Mouse (Mus musculus) hindbrain, postnatal 0 days (tissue): Measurements from ENCODE around the gene Gm13697. TPM values are rescaled to one million over a fixed set of nuclear protein-coding genes. Genes with fewer than 3 reads are reported as not detected.

Source experiments
- ATAC-seq: fragments of 200-750 bp; cut with Nextera tagmentation; 2 replicates; pipeline ENCODE4 v1.8.0; 2017; ENCODE audit warnings: mild to moderate bottlenecking, moderate TSS enrichment, moderate library complexity
- DNase-seq: peaks from one replicate; pipeline ENCODE4 v3.0.0-alpha.2; 2015; ENCODE audit warnings: low spot score
- H3K27ac ChIP-seq: fragments of 300-500 bp; sonication (generic); 2 replicates; pipeline ENCODE4 v1.5.1; 2014; ENCODE audit warnings: mild to moderate bottlenecking
- H3K27me3 ChIP-seq: fragments of 300-500 bp; sonication (generic); 2 replicates; pipeline ENCODE4 v1.6.1; 2014; ENCODE audit warnings: low read length, mixed read lengths; ENCODE audit not compliant: insufficient read depth
- H3K36me3 ChIP-seq: fragments of 300-500 bp; sonication (generic); 2 replicates; pipeline ENCODE4 v1.6.1; 2014; ENCODE audit warnings: low read length, mixed read lengths; ENCODE audit not compliant: insufficient read depth
- H3K4me1 ChIP-seq: fragments of 300-500 bp; sonication (generic); 2 replicates; pipeline ENCODE4 v1.6.1; 2014; ENCODE audit warnings: antibody characterized with exemption, low read length, mixed read lengths; ENCODE audit not compliant: insufficient read depth
- H3K4me2 ChIP-seq: fragments of 300-500 bp; sonication (generic); 2 replicates; pipeline ENCODE4 v1.6.1; 2014; ENCODE audit warnings: low read depth, mild to moderate bottlenecking, low read length, moderate library complexity, mixed read lengths
- H3K4me3 ChIP-seq: fragments of 300-500 bp; sonication (generic); 2 replicates; pipeline ENCODE4 v1.5.1; 2014; ENCODE audit warnings: low read length
- H3K9ac ChIP-seq: fragments of 300-500 bp; sonication (generic); replicated peaks from 2 replicates; pipeline ENCODE4 v1.6.1; 2014; ENCODE audit warnings: mild to moderate bottlenecking, low read length, moderate library complexity, mixed read lengths
- H3K9me3 ChIP-seq: fragments of 300-500 bp; sonication (generic); 2 replicates; pipeline ENCODE4 v1.6.1; 2016; ENCODE audit warnings: low read length, mixed read lengths
- CTCF ChIP-seq: IDR thresholded peaks from 2 replicates; pipeline ENCODE4 v1.5.1; 2016; ENCODE audit warnings: antibody characterized with exemption, control low read depth, low read depth
- WGBS: fragments of 180-500 bp; shearing (Covaris S2); extraction: QIAGEN DNeasy Blood & Tissue Kit; methylation state at CpG from one replicate; pipeline ENCODE4 v1.1.7; 2014; 5-methylcytosine and 5-hydroxymethylcytosine counted together
- polyA plus RNA-seq: library from polyadenylated mRNA; unstranded; fragments of >200 nt; fragmentation: Nextera tagmentation; extraction: Ambion mirVana; gene quantifications from 2 replicates; pipeline ENCODE4 v1.2.1, GENCODE M21; 2015
- total RNA-seq: library from RNA; depleted of rRNA; stranded (reverse); fragments of >200 nt; gene quantifications from 2 replicates; pipeline ENCODE4 v1.2.3, GENCODE M21; 2014; rRNA removed

The Gm13697 gene
- total and polyA plus RNA-seq, 2 experiments from 2014 or later: not detected

DNA sequence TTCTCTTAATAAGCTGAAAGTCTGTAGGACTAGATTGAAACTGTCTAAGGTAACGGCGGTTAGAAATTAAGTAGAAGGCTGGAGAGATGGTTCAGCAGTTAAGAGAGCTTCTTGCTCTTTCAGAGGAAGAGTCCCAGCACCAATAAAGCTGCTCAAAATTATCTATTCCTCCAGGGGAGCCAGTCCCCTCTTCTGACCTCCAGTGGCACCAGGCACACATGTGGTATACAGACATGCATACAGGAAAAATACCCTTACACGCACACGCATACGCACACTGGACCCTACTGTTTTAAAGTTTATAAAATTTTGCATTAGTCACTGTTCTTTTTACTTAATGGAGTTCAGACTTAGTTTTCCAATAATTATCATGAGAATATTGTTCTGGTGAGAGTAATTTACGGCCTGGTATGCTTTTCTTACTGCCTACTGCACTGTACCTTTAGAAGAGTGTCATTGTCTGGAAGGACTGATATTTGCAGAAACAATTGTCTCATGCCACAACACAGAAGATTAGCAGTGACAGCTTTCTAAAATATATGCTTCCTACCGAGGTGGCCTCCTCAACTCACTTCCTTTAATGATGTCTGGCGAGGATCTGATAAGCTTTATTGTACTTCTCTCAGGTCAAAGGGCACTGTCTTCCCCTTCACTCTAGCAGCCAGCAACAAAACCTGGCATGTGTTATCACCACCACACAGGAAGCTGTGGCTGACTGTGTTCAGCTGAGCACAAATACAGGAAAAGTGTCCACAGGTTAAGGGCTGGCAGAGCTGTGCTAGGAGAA is 35.2 kb downstream of the Gm13697 start:
- Histone ChIP-seq H3K9me3 (no peaks in the 10 kb centered on the region), H3K4me2 (no peak overlapping the region), H3K36me3 (no peaks in the 10 kb centered on the region), H3K27me3 (no peaks in the 10 kb centered on the region), H3K9ac (no peak overlapping the region), H3K4me1 (no peaks in the 10 kb centered on the region; the same call in 1 of the 2 replicates), H3K27ac (no peak overlapping the region), H3K4me3 (no peak overlapping the region)
- DNase-seq: no peak
- 78% methylated on average over 8 of the region's 8 CpGs for WGBS
- no peak for ATAC-seq
- TF ChIP-seq CTCF: no peak

DNA sequence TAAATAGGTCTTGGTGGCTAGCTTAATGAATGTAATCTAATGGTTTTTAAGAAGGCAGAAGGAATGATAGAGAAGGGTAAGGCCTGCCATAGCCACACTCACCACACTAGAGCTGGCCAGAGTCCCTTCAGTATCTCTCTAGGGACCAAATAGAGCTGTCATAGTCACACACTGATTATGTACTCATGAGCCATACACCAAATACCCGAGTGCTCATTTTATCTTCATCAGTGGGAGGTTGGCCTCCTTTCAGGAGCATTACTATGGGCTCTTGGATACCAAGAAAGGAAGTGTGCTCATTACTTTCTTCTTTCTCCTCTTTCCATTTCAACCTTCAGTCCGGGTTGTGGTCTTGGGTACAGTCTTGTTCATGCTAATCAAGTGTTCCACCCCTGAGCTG is 37.4 kb downstream of the Gm13697 start:
- ATAC-seq (no peak), DNase-seq (no peak)
- 59% methylated on average over 2 of the region's 2 CpGs for WGBS
- no peaks in the 10 kb centered on the region for H3K27me3 ChIP-seq
- no peaks in the 10 kb centered on the region; the same call in 1 of the 2 replicates for H3K4me1 ChIP-seq
- H3K9me3 ChIP-seq: no peaks in the 10 kb centered on the region
- no peak overlapping the region for H3K27ac ChIP-seq
- TF ChIP-seq CTCF: no peak
- no peak overlapping the region for H3K4me3 ChIP-seq
- H3K9ac ChIP-seq: no peak overlapping the region
- no peaks in the 10 kb centered on the region for H3K36me3 ChIP-seq
- no peak overlapping the region for H3K4me2 ChIP-seq

- no peak overlapping the region for H3K4me3 ChIP-seq
- WGBS: 84% methylated on average over 2 of the region's 2 CpGs
- ATAC-seq: no peak
These were observed 38.4 kb downstream of the Gm13697 start for GRCm38 (mm10) chr2:84022905-84023304.

DNA sequence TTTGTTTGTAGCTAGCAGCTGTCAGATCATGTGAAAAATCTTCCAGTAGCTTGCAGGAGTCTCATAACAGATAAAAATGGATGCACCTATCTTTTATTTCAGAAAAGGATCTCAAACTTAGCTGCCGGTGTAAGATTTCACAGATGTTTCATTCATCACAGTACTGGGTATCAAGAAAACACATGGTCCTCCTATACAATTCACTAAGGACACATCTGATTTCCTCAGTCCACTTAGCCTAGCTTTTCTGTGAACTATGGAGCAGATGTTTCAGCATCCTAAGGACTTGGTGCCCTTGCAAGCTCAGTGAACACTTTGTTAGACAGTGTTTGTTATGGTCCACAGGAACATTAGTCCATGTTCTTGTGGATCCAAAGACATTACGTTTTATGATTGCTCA is 38.8 kb downstream of the Gm13697 start:
- no peak overlapping the region for H3K27ac ChIP-seq

More at GRCm38 (mm10) chr2:84022905-84023304, 38.4 kb downstream of the Gm13697 start:
- H3K9me3 ChIP-seq: no peaks in the 10 kb centered on the region
- H3K9ac ChIP-seq: no peak overlapping the region
- H3K36me3 ChIP-seq: no peaks in the 10 kb centered on the region
- no peaks in the 10 kb centered on the region; the same call in 1 of the 2 replicates for H3K4me1 ChIP-seq
- H3K27me3 ChIP-seq: no peaks in the 10 kb centered on the region
- DNase-seq: no peak
- H3K4me2 ChIP-seq: no peak overlapping the region
- no peak for TF ChIP-seq CTCF
- H3K27ac ChIP-seq: no peak overlapping the region

DNA sequence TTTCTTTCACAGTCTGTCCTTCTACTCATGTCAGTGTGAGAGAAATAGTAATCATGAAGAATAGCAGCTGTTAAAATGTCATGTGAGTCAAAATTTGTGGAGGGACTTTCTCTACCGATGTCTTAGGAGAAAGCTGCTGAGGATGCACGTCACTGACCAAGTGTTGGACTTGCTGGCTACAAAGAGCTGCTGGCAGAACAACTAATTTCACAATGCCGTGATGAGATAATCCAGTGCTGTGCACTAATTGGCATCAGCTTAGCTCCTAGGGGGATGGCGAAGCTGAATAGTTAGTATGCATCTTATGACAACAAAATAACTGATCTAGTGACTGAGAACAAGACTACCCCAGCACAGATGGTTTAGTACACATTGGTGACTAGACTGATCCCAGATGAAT is 40.7 kb downstream of the Gm13697 start:
- Histone ChIP-seq H3K27me3 (no peaks in the 10 kb centered on the region), H3K4me2 (no peak overlapping the region), H3K4me3 (no peak overlapping the region), H3K9ac (no peak overlapping the region), H3K27ac (no peak overlapping the region), H3K36me3 (no peaks in the 10 kb centered on the region), H3K4me1 (no peaks in the 10 kb centered on the region), H3K9me3 (no peaks in the 10 kb centered on the region)
- ATAC-seq (no peak), DNase-seq (peak; percentile 28)
- WGBS: 41% methylated on average over 4 of the region's 4 CpGs
- TF ChIP-seq CTCF: no peak

More for the DNA sequence above, 38.8 kb downstream of the Gm13697 start:
- ATAC-seq (no peak), DNase-seq (no peak)
- no peak overlapping the region for H3K4me3 ChIP-seq
- H3K4me1 ChIP-seq: no peaks in the 10 kb centered on the region; the same call in 1 of the 2 replicates
- WGBS: 83% methylated on average over 2 of the region's 2 CpGs
- no peaks in the 10 kb centered on the region for H3K27me3 ChIP-seq
- no peak overlapping the region for H3K4me2 ChIP-seq
- no peaks in the 10 kb centered on the region for H3K9me3 ChIP-seq
- TF ChIP-seq CTCF: no peak
- H3K36me3 ChIP-seq: no peaks in the 10 kb centered on the region
- H3K9ac ChIP-seq: no peak overlapping the region

GRCm38 (mm10) chr2:84032505-84032904 is 48.0 kb downstream of the Gm13697 start:
- H3K27ac ChIP-seq: no peak overlapping the region
- no peak overlapping the region for H3K4me3 ChIP-seq
- no peaks in the 10 kb centered on the region for H3K36me3 ChIP-seq
- H3K4me1 ChIP-seq: no peaks in the 10 kb centered on the region
- no peak overlapping the region for H3K4me2 ChIP-seq
- WGBS: 75% methylated on average over 2 of the region's 2 CpGs
- ATAC-seq (no peak), DNase-seq (no peak)
- no peak for TF ChIP-seq CTCF
- no peaks in the 10 kb centered on the region for H3K9me3 ChIP-seq
- no peak overlapping the region for H3K9ac ChIP-seq
- H3K27me3 ChIP-seq: no peaks in the 10 kb centered on the region

GRCm38 (mm10) chr2:84035997-84036396 is 51.5 kb downstream of the Gm13697 start:
- no peak overlapping the region for H3K4me2 ChIP-seq
- H3K36me3 ChIP-seq: no peaks in the 10 kb centered on the region
- H3K4me1 ChIP-seq: no peaks in the 10 kb centered on the region
- no peaks in the 10 kb centered on the region for H3K27me3 ChIP-seq
- H3K9ac ChIP-seq: no peak overlapping the region
- no peak overlapping the region for H3K27ac ChIP-seq
- WGBS: 88% methylated on average over 4 of the region's 4 CpGs
- ATAC-seq (no peak), DNase-seq (no peak)
- H3K4me3 ChIP-seq: no peak overlapping the region
- no peak for TF ChIP-seq CTCF
- no peaks in the 10 kb centered on the region for H3K9me3 ChIP-seq

Other genes starting within 250 kb of the Gm13697 start
- 70.3 and 75.5 TPM in 2 replicates for gene Fam171b, start 172.1 kb upstream of the Gm13697 start, total RNA-seq
- 69.0 and 72.1 TPM in 2 replicates for gene Fam171b, start 172.1 kb upstream of the Gm13697 start, polyA plus RNA-seq
- not detected in 2 replicates for gene Zswim2, start 43.5 kb upstream of the Gm13697 start, total RNA-seq
- not detected in 2 replicates for gene Zswim2, start 43.5 kb upstream of the Gm13697 start, polyA plus RNA-seq
- gene Gm13698, start 29.1 kb upstream of the Gm13697 start, total RNA-seq: not detected in 2 replicates
- not detected in 2 replicates for gene Gm13698, start 29.1 kb upstream of the Gm13697 start, polyA plus RNA-seq
- not detected in 2 replicates for gene Gm13693, start 23.2 kb upstream of the Gm13697 start, total RNA-seq
- not detected in 2 replicates for gene Gm13693, start 23.2 kb upstream of the Gm13697 start, polyA plus RNA-seq
- not detected in 2 replicates for gene Gm13695, start 17.4 kb upstream of the Gm13697 start, total RNA-seq
- not detected in 2 replicates for gene Gm13695, start 17.4 kb upstream of the Gm13697 start, polyA plus RNA-seq
- gene Gm13696, start 11.6 kb upstream of the Gm13697 start, total RNA-seq: not detected in 2 replicates
- gene Gm13696, start 11.6 kb upstream of the Gm13697 start, polyA plus RNA-seq: not detected in 2 replicates
- gene Gm13694, start 5.8 kb upstream of the Gm13697 start, total RNA-seq: not detected in 2 replicates
- gene Gm13694, start 5.8 kb upstream of the Gm13697 start, polyA plus RNA-seq: not detected in 2 replicates
- gene Gm13691, start 5.8 kb downstream of the Gm13697 start, total RNA-seq: not detected in 2 replicates
- gene Gm13691, start 5.8 kb downstream of the Gm13697 start, polyA plus RNA-seq: not detected in 2 replicates